Mouse (Mus musculus) left cerebral cortex, postnatal 25 days (tissue): ENCODE data around the gene Rrp8. TPM values are rescaled to one million over a fixed set of nuclear protein-coding genes. Genes with fewer than 3 reads are reported as not detected.
"Not testable (repeated sequence)": the region's sequence is repeated elsewhere in the genome, so short reads cannot be mapped to it uniquely, and the experiment has no call there.

Experiments
- DNase-seq, 2 experiments: peaks; one replicate each; pipeline ENCODE4 v3.0.0; 2022; ENCODE audit warnings: low spot score in 2 of 2, mixed read lengths in 1 of 2
- intact Hi-C: fragments of 180-260 bp; cut with DNase I; formaldehyde crosslinking; loops from one replicate; pipeline ENCODE4 v1.15.1; 2025
- total RNA-seq, 2 experiments: library from RNA; stranded (reverse); gene quantifications; 2 replicates each; pipeline ENCODE4 v1.2.3; 2021

Rrp8 gene
- total RNA-seq, 2 experiments from 2014 or later = 11.0 to 12.6 TPM

GRCm38 (mm10) chr7:105751491-105752433 lies 14.6 kb upstream of the Rrp8 start, which contains the start of gene Tpp1:
Gene Tpp1 (minus strand): TSS chr7:105752235.
- peak; percentile 95 to 98 for DNase-seq
- intact Hi-C loops = loop anchor here (2.0 kb wide), 1 partner anchor 59 kb away; the partner anchor contains the start of gene Mrpl17

- intact Hi-C loops = loop anchor here (2.0 kb wide), 1 partner anchor 21 kb away; no protein-coding TSS in a partner anchor
- no peak for DNase-seq
Observed at GRCm38 (mm10) chr7:105747776-105748175, 10.6 kb upstream of the Rrp8 start.

GRCm38 (mm10) chr7:105743926-105744590 lies 6.9 kb upstream of the Rrp8 start, which contains the start of gene Taf10:
Gene Taf10 (minus strand): TSS chr7:105744361.
- DNase-seq = peak; percentile 87 to 93
- intact Hi-C loops = loop anchor here (2.0 kb wide), 2 partner anchors 67 to 187 kb away; partner anchors contain the start of gene Mrpl17

GRCm38 (mm10) chr7:105743246-105743925 lies 6.2 kb upstream of the Rrp8 start:
- DNase-seq, intact Hi-C loops: not testable (repeated sequence)

GRCm38 (mm10) chr7:105742539-105743215 lies 5.5 kb upstream of the Rrp8 start:
- intact Hi-C loops, DNase-seq: not testable (repeated sequence)

- intact Hi-C loops = no loop called here
- DNase-seq = no peak
Observed at GRCm38 (mm10) chr7:105741978-105742377, 4.8 kb upstream of the Rrp8 start.

GRCm38 (mm10) chr7:105740851-105741250 lies 3.7 kb upstream of the Rrp8 start:
- DNase-seq = no peak
- intact Hi-C loops = no loop called here

GRCm38 (mm10) chr7:105740089-105740795 lies 3.1 kb upstream of the Rrp8 start:
- intact Hi-C loops = no loop called here
- DNase-seq = no peak

GRCm38 (mm10) chr7:105738948-105739347 lies 1.8 kb upstream of the Rrp8 start:
- no peak for DNase-seq
- intact Hi-C loops = loop anchor here (10.0 kb wide), 1 partner anchor 94 kb away; the partner anchor contains the start of genes Arfip2, Gm45799 and Timm10b

- DNase-seq = no peak
- intact Hi-C loops = loop anchor here (10.0 kb wide), 1 partner anchor 93 kb away; the partner anchor contains the start of genes Arfip2, Gm45799 and Timm10b
Observed at GRCm38 (mm10) chr7:105738286-105738685, 1.1 kb upstream of the Rrp8 start.

- intact Hi-C loops = loop anchor here (10.0 kb wide), 1 partner anchor 93 kb away; the partner anchor contains the start of genes Arfip2, Gm45799 and Timm10b
- DNase-seq = no peak
Observed at GRCm38 (mm10) chr7:105737648-105738047, 463 bp upstream of the Rrp8 start.

- DNase-seq = peak; percentile 93 to 95
- intact Hi-C loops = loop anchor here (10.0 kb wide), 1 partner anchor 92 kb away; the partner anchor contains the start of genes Arfip2, Gm45799 and Timm10b
Observed at GRCm38 (mm10) chr7:105736264-105736901, 802 bp downstream of the Rrp8 start, which contains the start of gene Ilk. Gene Ilk (plus strand): TSS chr7:105736592.

GRCm38 (mm10) chr7:105735464-105735863 lies 1.7 kb downstream of the Rrp8 start:
- intact Hi-C loops = loop anchor here (2.0 to 10.0 kb wide), 2 partner anchors 75 to 91 kb away; partner anchors contain the start of genes Arfip2, Gm45799, Mrpl17 and Timm10b

GRCm38 (mm10) chr7:105734826-105735225 lies 2.4 kb downstream of the Rrp8 start:
- DNase-seq = no peak
- intact Hi-C loops = loop anchor here (2.0 to 10.0 kb wide), 2 partner anchors 76 to 90 kb away; partner anchors contain the start of genes Arfip2, Gm45799, Mrpl17 and Timm10b

More at GRCm38 (mm10) chr7:105735464-105735863, 1.7 kb downstream of the Rrp8 start:
- DNase-seq = not testable (repeated sequence)

- intact Hi-C loops = loop anchor here (2.0 to 10.0 kb wide), 2 partner anchors 77 to 89 kb away; partner anchors contain the start of genes Arfip2, Gm45799, Mrpl17 and Timm10b
- DNase-seq = no peak
Observed at GRCm38 (mm10) chr7:105733836-105734235, 3.3 kb downstream of the Rrp8 start.

- DNase-seq = peak; percentile 49 to 64
- intact Hi-C loops = no loop called here
Observed at GRCm38 (mm10) chr7:105728701-105729428, 8.3 kb downstream of the Rrp8 start.
